Mouse (Mus musculus) ES-E14 (cell line): ENCODE measurements around the gene Med8.

Experiments used
- CHD2 ChIP-seq: IDR thresholded peaks from 2 replicates; pipeline ENCODE4 v1.6.1; 2014; ENCODE audit warnings: mild to moderate bottlenecking, low read depth, low read length, inconsistent platforms
- HCFC1 ChIP-seq: IDR thresholded peaks from 2 replicates; pipeline ENCODE4 v1.6.1; 2012; ENCODE audit warnings: low read length, inconsistent platforms, borderline replicate concordance; ENCODE audit not compliant: insufficient read depth
- MAFK ChIP-seq: IDR thresholded peaks from 2 replicates; pipeline ENCODE4 v1.6.1; 2014; ENCODE audit warnings: mild to moderate bottlenecking, low read depth, low read length, inconsistent platforms; ENCODE audit not compliant: insufficient read depth
- ZC3H11A ChIP-seq: IDR thresholded peaks from 2 replicates; pipeline ENCODE4 v1.6.1; 2012; ENCODE audit warnings: low read depth, mild to moderate bottlenecking, inconsistent platforms, low read length, borderline replicate concordance
- ZNF384 ChIP-seq: IDR thresholded peaks from 2 replicates; pipeline ENCODE4 v1.6.1; 2012; ENCODE audit warnings: low read depth, low read length, inconsistent platforms

- TF ChIP-seq ZNF384 (no peak), HCFC1 (no peak), CHD2 (no peak), ZC3H11A (no peak), MAFK (no peak)
Observed at GRCm38 (mm10) chr4:118464956-118465355, 55.8 kb downstream of the Med8 start.
